ENCODE assay signal across 8 mouse cellular contexts in genomic region chr15:96283920-96284431, GRCm38 (mm10). TPM values are rescaled to one million over a fixed set of nuclear protein-coding genes. Genes with fewer than 3 reads are reported as not detected.
DNase-seq lines count a peak whose midpoint lies in the region; ATAC-seq lines count a peak whose summit lies in the region.

No protein-coding gene starts in this region.

- WGBS in liver, embryonic 13.5 days (ENCODE audit: insufficient replicate concordance), result 11% methylated on average over 11 of the region's 11 CpGs

- H3K4me3 ChIP-seq in liver, embryonic 13.5 days (replicated peaks), result peak overlapping the region; percentile 92

- peak overlapping the region; percentile 98 for H3K9ac ChIP-seq in liver, embryonic 13.5 days

- DNase-seq in 3T3-L1 (ENCODE audit: low read depth, low spot score) (peak; percentile 75), MEL-GATA-1-ER (ENCODE audit: extremely low read depth, low read depth) (peak; percentile 49)
- peak; percentile 49 for DNase-seq in embryo, embryonic 10 days (ENCODE audit: low spot score)
- DNase-seq in heart, adult 8-10 months (ENCODE audit: low spot score), result peak; percentile 39
- DNase-seq in kidney, adult 9 months, result peak; percentile 45
- DNase-seq in liver, embryonic 13.5 days, result peak; percentile 32
- peak; percentile 46 for DNase-seq in neural tube, embryonic 10.5 days (ENCODE audit: extremely low spot score, low spot score)
- DNase-seq in thymus, postnatal 36 days, result peak; percentile 57 to 61

- no peaks in the 10 kb centered on the region for H3K9me3 ChIP-seq in liver, embryonic 13.5 days (replicated peaks)

- H3K36me3 ChIP-seq in liver, embryonic 13.5 days, result peaks cover 34% of the 10 kb centered on the region

- no peaks in the 10 kb centered on the region for H3K27me3 ChIP-seq in liver, embryonic 13.5 days

- ATAC-seq in liver, embryonic 13.5 days (ENCODE audit: low read depth), result no peak

- peaks cover 49% of the 10 kb centered on the region for H3K4me1 ChIP-seq in liver, embryonic 13.5 days (replicated peaks)

- peak overlapping the region; percentile 90 for H3K4me2 ChIP-seq in liver, embryonic 13.5 days

- peak overlapping the region; percentile 98 for H3K27ac ChIP-seq in liver, embryonic 13.5 days

RNA-seq across cellular contexts. Expression of gene Arid2, which starts 3.3 kb away (rescaled TPM):
- total RNA-seq in heart, adult 8-10 months (2022), result 10 to 100 TPM; 18.8 to 22.3 (median 21.2) TPM
- polyA plus RNA-seq in liver, embryonic 13.5 days (2015; fragmentation: Nextera tagmentation; extraction: Ambion mirVana), result 7.9 and 9.6 TPM in 2 replicates
